Mouse (Mus musculus) stomach, postnatal 0 days (tissue): ENCODE measurements around the gene Bpifa6. TPM values are rescaled to one million over a fixed set of nuclear protein-coding genes. Genes with fewer than 3 reads are reported as not detected.

Source experiments
- ATAC-seq: fragments of 200-750 bp; cut with Nextera tagmentation; 2 replicates; pipeline ENCODE4 v1.8.0; 2017; ENCODE audit not compliant: low FRiP score, low TSS enrichment
- DNase-seq: peaks from one replicate; pipeline ENCODE4 v3.0.0-alpha.2; 2016; ENCODE audit warnings: low spot score
- H3K27ac ChIP-seq: fragments of 300-500 bp; sonication (generic); replicated peaks from 2 replicates; pipeline ENCODE4 v1.5.1; 2014; ENCODE audit warnings: mild to moderate bottlenecking, control low read depth
- H3K27me3 ChIP-seq: fragments of 300-500 bp; sonication (generic); 2 replicates; pipeline ENCODE4 v1.6.1; 2014; ENCODE audit warnings: low read length; ENCODE audit not compliant: control insufficient read depth, insufficient read depth
- H3K36me3 ChIP-seq: fragments of 300-500 bp; sonication (generic); 2 replicates; pipeline ENCODE4 v1.6.1; 2014; ENCODE audit warnings: low read length, mixed read lengths; ENCODE audit not compliant: control insufficient read depth, insufficient read depth
- H3K4me1 ChIP-seq: fragments of 300-500 bp; sonication (generic); replicated peaks from 2 replicates; pipeline ENCODE4 v1.6.1; 2014; ENCODE audit warnings: antibody characterized with exemption; ENCODE audit not compliant: control insufficient read depth, insufficient read depth
- H3K4me2 ChIP-seq: fragments of 300-500 bp; sonication (generic); replicated peaks from 2 replicates; pipeline ENCODE4 v1.6.1; 2014; ENCODE audit warnings: low read depth, mild to moderate bottlenecking, control low read depth, moderate library complexity
- H3K4me3 ChIP-seq: fragments of 300-500 bp; sonication (generic); 2 replicates; pipeline ENCODE4 v1.5.1; 2014; ENCODE audit warnings: low read depth, low read length, control low read depth
- H3K9ac ChIP-seq: fragments of 300-500 bp; sonication (generic); 2 replicates; pipeline ENCODE4 v1.6.1; 2014; ENCODE audit warnings: mild to moderate bottlenecking, low read length, control low read depth, mixed read lengths
- H3K9me3 ChIP-seq: fragments of 300-500 bp; sonication (generic); 2 replicates; pipeline ENCODE4 v1.6.1; 2016; ENCODE audit warnings: low read length; ENCODE audit not compliant: control insufficient read depth
- CTCF ChIP-seq: IDR thresholded peaks from 2 replicates; pipeline ENCODE4 v1.5.1; 2016; ENCODE audit warnings: antibody characterized with exemption, low read depth, mild to moderate bottlenecking, moderate library complexity
- EP300 ChIP-seq: optimal IDR thresholded peaks from 2 replicates; pipeline ENCODE3; 2016; ENCODE audit warnings: antibody characterized with exemption
- WGBS: fragments of 180-500 bp; shearing (Covaris S2); extraction: QIAGEN DNeasy Blood & Tissue Kit; methylation state at CpG from one replicate; pipeline ENCODE4 v1.1.7; 2014; 5-methylcytosine and 5-hydroxymethylcytosine counted together
- polyA plus RNA-seq: library from polyadenylated mRNA; unstranded; fragments of >200 nt; fragmentation: Nextera tagmentation; extraction: Ambion mirVana; gene quantifications from 2 replicates; pipeline ENCODE4 v1.2.1, GENCODE M21; 2015

The Bpifa6 gene
- polyA plus RNA-seq, 1 experiment from 2014 or later = 1.6 TPM

DNA sequence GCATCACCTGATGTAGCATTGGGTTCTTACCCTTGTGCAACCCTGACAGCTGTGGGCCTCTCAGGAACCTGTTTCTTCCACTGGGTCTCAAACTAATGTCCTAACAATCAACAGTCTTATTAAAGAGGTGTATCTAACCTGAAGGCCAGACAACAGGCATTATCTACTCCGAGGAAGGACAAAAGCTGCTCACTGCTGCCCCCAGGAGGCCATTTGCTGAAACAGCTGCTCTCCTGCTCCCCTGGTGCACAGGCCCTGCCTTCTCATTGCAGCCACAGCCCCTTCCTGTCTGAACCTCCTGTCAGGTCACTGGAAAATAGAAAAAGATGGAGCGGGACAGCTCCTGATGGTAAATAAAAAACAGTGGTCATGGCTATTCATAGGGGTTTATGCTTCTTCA is 64.2 kb downstream of the Bpifa6 start:
- 54% methylated on average over 2 of the region's 2 CpGs for WGBS
- no peaks in the 10 kb centered on the region for H3K9me3 ChIP-seq
- H3K27ac ChIP-seq = no peak overlapping the region
- no peaks in the 10 kb centered on the region for H3K36me3 ChIP-seq
- no peaks in the 10 kb centered on the region for H3K27me3 ChIP-seq
- H3K9ac ChIP-seq = no peak overlapping the region
- TF ChIP-seq EP300 (no peak), CTCF (peak; percentile 66)
- ATAC-seq (no peak), DNase-seq (peak; percentile 47)
- H3K4me2 ChIP-seq = no peak overlapping the region
- H3K4me1 ChIP-seq = no peaks in the 10 kb centered on the region
- H3K4me3 ChIP-seq = no peak overlapping the region

DNA sequence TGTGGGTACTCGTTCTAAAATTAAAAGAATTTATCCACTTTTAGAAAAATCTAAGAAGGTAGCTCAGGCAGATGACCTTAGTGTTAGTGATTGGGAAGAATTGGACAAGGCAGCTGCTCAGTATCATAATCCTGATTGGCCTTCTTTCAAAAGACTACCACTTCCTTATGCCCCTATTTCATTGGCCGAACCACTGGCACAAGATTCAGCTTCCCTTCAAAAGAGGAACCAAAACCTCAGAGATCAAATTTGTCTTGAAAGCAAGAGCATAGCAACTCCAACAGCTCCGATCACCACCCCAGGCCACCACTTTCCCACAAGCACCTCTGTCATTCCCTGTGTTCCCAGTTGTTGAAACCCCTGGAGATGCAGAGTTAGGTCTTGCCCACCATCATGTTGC is 70.0 kb downstream of the Bpifa6 start:
- no peak overlapping the region for H3K9ac ChIP-seq
- no peaks in the 10 kb centered on the region for H3K36me3 ChIP-seq
- TF ChIP-seq EP300 (no peak), CTCF (no peak)
- ATAC-seq (no peak), DNase-seq (no peak)
- WGBS = 81% methylated on average over 3 of the region's 3 CpGs
- H3K4me3 ChIP-seq = no peak overlapping the region
- H3K4me2 ChIP-seq = no peak overlapping the region
- H3K9me3 ChIP-seq = no peaks in the 10 kb centered on the region
- no peaks in the 10 kb centered on the region for H3K4me1 ChIP-seq
- H3K27ac ChIP-seq = no peak overlapping the region
- H3K27me3 ChIP-seq = no peaks in the 10 kb centered on the region

Other genes with a start within 250 kb of the Bpifa6 start
- gene Mapre1, start 233.7 kb upstream of the Bpifa6 start, polyA plus RNA-seq = 157 and 163 TPM in 2 replicates
- gene Efcab8, start 195.0 kb upstream of the Bpifa6 start, polyA plus RNA-seq = 0.16 and 0.18 TPM in 2 replicates
- not detected in 2 replicates for gene Sun5, start 103.9 kb upstream of the Bpifa6 start, polyA plus RNA-seq
- gene Bpifb2, start 99.9 kb upstream of the Bpifa6 start, polyA plus RNA-seq = not detected in 2 replicates
- gene Bpifb6, start 74.6 kb upstream of the Bpifa6 start, polyA plus RNA-seq = not detected in 2 replicates
- gene Bpifb3, start 56.7 kb upstream of the Bpifa6 start, polyA plus RNA-seq = 0.05 and 0.07 TPM in 2 replicates
- gene Bpifb4, start 36.7 kb upstream of the Bpifa6 start, polyA plus RNA-seq = 0.18 and 0.48 TPM in 2 replicates
- gene Bpifa2, start 33.3 kb downstream of the Bpifa6 start, polyA plus RNA-seq = not detected in 2 replicates
- gene Bpifa3, start 155.4 kb downstream of the Bpifa6 start, polyA plus RNA-seq = not detected in 2 replicates
- gene Bpifa1, start 167.9 kb downstream of the Bpifa6 start, polyA plus RNA-seq = not detected in 2 replicates
- gene Bpifa5, start 187.7 kb downstream of the Bpifa6 start, polyA plus RNA-seq = not detected in 2 replicates
- 10,886 and 11,427 TPM in 2 replicates for gene Bpifb1, start 215.9 kb downstream of the Bpifa6 start, polyA plus RNA-seq
- 12.1 and 12.2 TPM in 2 replicates for gene Bpifb5, start 248.8 kb downstream of the Bpifa6 start, polyA plus RNA-seq